Mouse (Mus musculus) liver, embryonic 14.5 days (tissue): ENCODE results near the gene Atg2b.

Experiments
- CTCF ChIP-seq: IDR thresholded peaks from 2 replicates; pipeline ENCODE4 v1.5.1; 2016; ENCODE audit warnings: antibody characterized with exemption, low read depth, control low read depth
- EP300 ChIP-seq: IDR thresholded peaks from 2 replicates; pipeline ENCODE4 v1.6.1; 2016; ENCODE audit warnings: antibody characterized with exemption, low read depth

DNA sequence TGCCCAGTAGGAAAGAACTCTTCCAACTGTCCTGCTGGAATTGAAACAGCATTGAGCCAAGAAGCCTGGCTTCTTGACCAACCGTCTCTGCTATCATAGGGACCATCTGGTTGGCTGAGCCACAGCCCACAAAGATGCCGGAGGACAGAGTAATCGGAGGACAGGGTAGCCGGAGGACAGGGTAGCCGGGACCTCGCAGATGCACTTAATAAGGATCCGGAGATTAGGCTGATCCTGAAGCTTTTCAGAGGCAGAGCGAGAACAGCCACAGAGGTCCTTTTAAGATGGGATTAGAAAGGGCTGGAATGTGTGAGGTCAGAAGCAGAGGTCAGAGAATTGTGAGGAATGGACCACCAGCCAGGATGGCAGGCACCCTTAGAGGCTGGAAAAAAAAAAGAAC is 79.8 kb downstream of the Atg2b start:
- no peak for TF ChIP-seq CTCF
- no peak for TF ChIP-seq EP300
